ENCODE assay signal across 8 mouse cellular contexts in the genomic region with DNA sequence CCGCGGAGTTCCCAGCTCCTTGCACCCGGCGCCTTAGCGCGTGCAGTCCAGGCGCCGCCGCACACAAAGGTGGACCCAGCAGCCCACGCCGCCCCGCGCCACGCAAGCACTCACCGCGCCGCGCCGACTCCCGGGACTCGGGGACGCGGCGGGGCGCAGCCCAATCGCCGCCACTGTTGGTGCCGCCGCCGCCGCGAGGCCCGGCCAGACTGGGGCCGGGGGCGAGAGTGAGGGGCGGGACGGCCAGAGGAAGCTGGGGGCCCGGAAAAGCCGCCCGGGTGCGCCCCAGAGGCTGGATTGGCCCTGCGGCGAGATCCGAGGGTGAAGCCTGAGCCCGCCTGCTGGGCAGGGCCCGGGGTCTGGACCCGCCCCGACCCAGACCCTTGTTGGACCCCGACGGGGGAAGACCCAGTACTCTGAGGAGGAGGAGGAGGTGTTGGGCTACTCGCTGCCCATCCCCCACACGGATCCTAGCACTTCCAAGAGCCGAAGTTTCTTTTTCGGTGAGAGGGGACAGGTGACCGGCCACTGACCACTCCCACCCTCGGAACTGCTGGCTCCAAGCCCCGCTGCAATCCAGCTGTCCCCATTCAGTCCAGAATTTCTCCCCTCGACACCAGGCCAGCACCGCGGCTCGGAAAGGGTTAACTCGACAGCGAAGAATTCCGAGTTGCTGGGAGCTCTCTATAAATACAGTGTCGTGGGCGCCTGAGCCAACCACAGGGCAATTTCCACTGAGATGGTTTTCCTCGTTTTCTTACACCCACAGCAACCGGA. TPM values are rescaled to one million over a fixed set of nuclear protein-coding genes. Genes with fewer than 3 reads are reported as not detected.
A peak's percentile ranks its signal among the peaks of the same experiment; 100 is the strongest.
DNase-seq lines count a peak whose midpoint lies in the region; ATAC-seq and TF ChIP-seq lines count a peak whose summit lies in the region.

Gene Cd276, minus strand, starts transcription at position 530 of the 777 bp plus-strand sequence.

- no peaks in the 10 kb centered on the region for H3K9me3 ChIP-seq in ES-Bruce4 (replicated peaks; ENCODE audit: control insufficient read depth, insufficient read depth, low read length, poor library complexity, severe bottlenecking)
- H3K9me3 ChIP-seq in forebrain, embryonic 10.5 days = no peaks in the 10 kb centered on the region
- H3K9me3 ChIP-seq in heart, embryonic 13.5 days = no peaks in the 10 kb centered on the region
- H3K9me3 ChIP-seq in liver, embryonic 14.5 days (ENCODE audit: control insufficient read depth, low read length) = no peaks in the 10 kb centered on the region
- H3K9me3 ChIP-seq in neural tube, embryonic 15.5 days (replicated peaks) = no peaks in the 10 kb centered on the region

- H3K4me2 ChIP-seq in heart, embryonic 13.5 days = peak within 1 kb of the TSS; percentile 75
- peak within 1 kb of the TSS; percentile 70 for H3K4me2 ChIP-seq in liver, embryonic 14.5 days (ENCODE audit: low read depth)
- H3K4me2 ChIP-seq in neural tube, embryonic 15.5 days = peak within 1 kb of the TSS; percentile 89

- peak; percentile 67 for DNase-seq in forebrain, embryonic 10.5 days (ENCODE audit: extremely low spot score, low spot score)
- DNase-seq in kidney, postnatal 25 days = peak; percentile 63 to 65
- DNase-seq in liver, embryonic 14.5 days (ENCODE audit: low read depth in 3 of 3, low spot score in 3 of 3) = no peak

- peaks cover 5% of the 10 kb centered on the region for H3K4me1 ChIP-seq in ES-Bruce4 (ENCODE audit: control insufficient read depth, insufficient read depth, low read length)
- H3K4me1 ChIP-seq in bone marrow macrophage, adult 2 months (ENCODE audit: control insufficient read depth, insufficient read depth, low read length) = peaks cover 64% of the 10 kb centered on the region
- H3K4me1 ChIP-seq in forebrain, embryonic 10.5 days = peaks cover 45% of the 10 kb centered on the region
- H3K4me1 ChIP-seq in heart, embryonic 13.5 days = peaks cover 48% of the 10 kb centered on the region
- peaks cover 0 to 26% of the 10 kb centered on the region in 2 experiments; a peak in 2 of 4 replicates for H3K4me1 ChIP-seq in liver, embryonic 14.5 days (replicated peaks; ENCODE audit: control insufficient read depth in 2 of 2, insufficient read depth in 2 of 2, low read length in 1 of 2)
- H3K4me1 ChIP-seq in neural tube, embryonic 15.5 days = peaks cover 45% of the 10 kb centered on the region

- H3K4me3 ChIP-seq in ES-Bruce4 (ENCODE audit: low read depth, low read length) = peak within 1 kb of the TSS; percentile 94
- peak within 1 kb of the TSS; percentile 84 for H3K4me3 ChIP-seq in bone marrow macrophage, adult 2 months (ENCODE audit: insufficient read depth, low read length)
- peak within 1 kb of the TSS; percentile 90 for H3K4me3 ChIP-seq in forebrain, embryonic 10.5 days
- H3K4me3 ChIP-seq in heart, embryonic 13.5 days = peak within 1 kb of the TSS; percentile 85
- H3K4me3 ChIP-seq in liver, embryonic 14.5 days (ENCODE audit: insufficient read depth in 1 of 2, low read depth in 2 of 2, low read length in 2 of 2) = peak within 1 kb of the TSS; percentile 53 to 54
- peak within 1 kb of the TSS; percentile 62 for H3K4me3 ChIP-seq in neural tube, embryonic 15.5 days (replicated peaks)

- ATAC-seq in heart, embryonic 13.5 days (ENCODE audit: extremely low read depth, insufficient number of reproducible peaks, low FRiP score, low TSS enrichment) = peak; percentile 59; the same call in 1 of the 2 replicates
- ATAC-seq in liver, embryonic 14.5 days (ENCODE audit: insufficient read depth) = no peak
- ATAC-seq in neural tube, embryonic 15.5 days (ENCODE audit: low FRiP score) = peak; percentile 74
- ATAC-seq in megakaryocyte-erythroid progenitor cell, adult 5-6 weeks (replicated peaks; ENCODE audit: low FRiP score, low TSS enrichment, poor library complexity, severe bottlenecking) = no peak

- H3K27me3 ChIP-seq in ES-Bruce4 (ENCODE audit: control insufficient read depth, insufficient read depth, low read length, poor library complexity, severe bottlenecking) = no peaks in the 10 kb centered on the region
- peaks cover 4% of the 10 kb centered on the region; the same call in 1 of the 2 replicates for H3K27me3 ChIP-seq in forebrain, embryonic 10.5 days (ENCODE audit: poor library complexity, severe bottlenecking)
- H3K27me3 ChIP-seq in heart, embryonic 13.5 days (replicated peaks) = no peaks in the 10 kb centered on the region
- peaks cover 37% of the 10 kb centered on the region for H3K27me3 ChIP-seq in liver, embryonic 14.5 days (ENCODE audit: control insufficient read depth, insufficient read depth, low read length)
- no peaks in the 10 kb centered on the region; the same call in 1 of the 2 replicates for H3K27me3 ChIP-seq in neural tube, embryonic 15.5 days (replicated peaks)

- peak within 1 kb of the TSS; percentile 72 for H3K9ac ChIP-seq in ES-Bruce4 (ENCODE audit: low read depth, poor library complexity, severe bottlenecking)
- H3K9ac ChIP-seq in heart, embryonic 13.5 days = peak within 1 kb of the TSS; percentile 97
- peak within 1 kb of the TSS; percentile 33 for H3K9ac ChIP-seq in liver, embryonic 14.5 days (replicated peaks)
- peak within 1 kb of the TSS; percentile 77 for H3K9ac ChIP-seq in neural tube, embryonic 15.5 days (replicated peaks)

- under 1% methylated on average over 67 of the region's 68 CpGs for WGBS in forebrain, embryonic 10.5 days
- WGBS in heart, embryonic 13.5 days = under 1% methylated on average over 66 of the region's 68 CpGs
- under 1% methylated on average over 66 of the region's 68 CpGs for WGBS in liver, embryonic 14.5 days (ENCODE audit: insufficient replicate concordance)
- under 1% methylated on average over 59 of the region's 68 CpGs for WGBS in neural tube, embryonic 15.5 days

- H3K36me3 ChIP-seq in ES-Bruce4 (ENCODE audit: control insufficient read depth, insufficient read depth, low read length, poor library complexity, severe bottlenecking) = no peaks in the 10 kb centered on the region
- no peaks in the 10 kb centered on the region for H3K36me3 ChIP-seq in forebrain, embryonic 10.5 days (replicated peaks)
- H3K36me3 ChIP-seq in heart, embryonic 13.5 days = no peaks in the 10 kb centered on the region
- no peaks in the 10 kb centered on the region for H3K36me3 ChIP-seq in liver, embryonic 14.5 days (replicated peaks; ENCODE audit: control insufficient read depth, insufficient read depth, low read depth)
- H3K36me3 ChIP-seq in neural tube, embryonic 15.5 days = no peaks in the 10 kb centered on the region

- TF ChIP-seq CTCF in ES-Bruce4 (IDR thresholded peaks at IDR 0.05; ENCODE audit: low read depth, low read length) = no peak
- TF ChIP-seq CTCF in bone marrow macrophage, adult 2 months (IDR thresholded peaks at IDR 0.05; ENCODE audit: low read depth, low read length) = no peak
- no peak for TF ChIP-seq CTCF in liver, embryonic 14.5 days (IDR thresholded peaks at IDR 0.05; ENCODE audit: low read depth)

- H3K27ac ChIP-seq in ES-Bruce4 (ENCODE audit: insufficient read depth, low read length) = no peak within 1 kb of the TSS
- no peak within 1 kb of the TSS for H3K27ac ChIP-seq in bone marrow macrophage, adult 2 months (ENCODE audit: insufficient read depth, low read depth, low read length)
- H3K27ac ChIP-seq in forebrain, embryonic 10.5 days = peak within 1 kb of the TSS; percentile 97
- peak within 1 kb of the TSS; percentile 96 for H3K27ac ChIP-seq in heart, embryonic 13.5 days (replicated peaks)
- H3K27ac ChIP-seq in liver, embryonic 14.5 days = no peak within 1 kb of the TSS
- peak within 1 kb of the TSS; percentile 91 for H3K27ac ChIP-seq in neural tube, embryonic 15.5 days (replicated peaks)

- TF ChIP-seq POLR2A in ES-Bruce4 (IDR thresholded peaks at IDR 0.05; ENCODE audit: insufficient read depth, low read length) = no peak
- TF ChIP-seq POLR2A in bone marrow macrophage, adult 2 months (IDR thresholded peaks at IDR 0.05; ENCODE audit: borderline replicate concordance, low read depth, low read length) = no peak

- TF ChIP-seq EP300 in ES-Bruce4 (IDR thresholded peaks at IDR 0.05; ENCODE audit: insufficient read depth, low read depth, low read length) = no peak
- no peak for TF ChIP-seq EP300 in liver, embryonic 14.5 days (IDR thresholded peaks at IDR 0.05; ENCODE audit: low read depth)

RNA-seq across cellular contexts. Expression of gene Cd276, which starts in this region (rescaled TPM):
- 51.1 and 56.9 TPM in 2 replicates for polyA plus RNA-seq in ES-Bruce4 (2011; ENCODE audit: insufficient read depth, insufficient read length, low read depth, missing spikeins)
- 8.7 and 9.3 TPM in 2 replicates for polyA plus RNA-seq in bone marrow macrophage, adult 2 months (2012; ENCODE audit: insufficient read depth, insufficient read length, missing spikeins)
- 31.7 and 32.8 TPM in 2 replicates for polyA plus RNA-seq in forebrain, embryonic 10.5 days (2016; fragmentation: Nextera tagmentation; extraction: Ambion mirVana)
- polyA plus RNA-seq in heart, embryonic 13.5 days (2015; fragmentation: Nextera tagmentation; extraction: Ambion mirVana) = 32.1 and 34.1 TPM in 2 replicates
- 0.87 and 1.1 TPM in 2 replicates for polyA plus RNA-seq in liver, embryonic 14.5 days (2012; rRNA removed)
- 1.2 and 1.6 TPM in 2 replicates for polyA plus RNA-seq in liver, embryonic 14.5 days (2014; fragmentation: Nextera tagmentation; extraction: Ambion mirVana)
- 30.3 and 33.6 TPM in 2 replicates for polyA plus RNA-seq in neural tube, embryonic 15.5 days (2015; fragmentation: Nextera tagmentation; extraction: Ambion mirVana)
- 0.45 TPM in 1 of 2 replicates, not detected in the other for total RNA-seq in megakaryocyte-erythroid progenitor cell, adult 5-6 weeks (2014; fragmentation: Nextera tagmentation)
- total RNA-seq in megakaryocyte-erythroid progenitor cell, adult 5-6 weeks (2017) = not detected in 2 replicates

Comparison
In these comparisons a context has a peak if more than half of its experiments do, and no peak if none do; other contexts are left out.
1. H3K27ac ChIP-seq: peak in forebrain, embryonic 10.5 days (single experiment), heart, embryonic 13.5 days (single experiment) and neural tube, embryonic 15.5 days (single experiment); none in ES-Bruce4 (single experiment), bone marrow macrophage, adult 2 months (single experiment) and liver, embryonic 14.5 days (single experiment).
2. H3K9ac ChIP-seq: peak in every context shown above with its lines; median percentile 97 in heart, embryonic 13.5 days; 77 in neural tube, embryonic 15.5 days; 72 in ES-Bruce4; 33 in liver, embryonic 14.5 days.
3. DNase-seq: peak in forebrain, embryonic 10.5 days (single experiment) and kidney, postnatal 25 days (2 of 2); none in liver, embryonic 14.5 days (0 of 3).
4. ATAC-seq: peak in heart, embryonic 13.5 days (single experiment) and neural tube, embryonic 15.5 days (single experiment); none in liver, embryonic 14.5 days (single experiment) and megakaryocyte-erythroid progenitor cell, adult 5-6 weeks (single experiment).
5. Peak in every context shown above with its lines, with median percentiles within 50 percentile points of each other: H3K4me3 ChIP-seq and H3K4me2 ChIP-seq.